Mouse (Mus musculus): ENCODE results near the gene Agap3.

The Agap3 gene

GRCm38 (mm10) chr5:24452030-24452690 lies at the start of gene Agap3:
TSS of gene Agap3 (plus strand) at chr5:24452177.
- DNase-seq = peak; percentile 52

GRCm38 (mm10) chr5:24404594-24405360 lies 47.2 kb upstream of the Agap3 start:
- DNase-seq = no peak

GRCm38 (mm10) chr5:24405389-24405876 lies 46.5 kb upstream of the Agap3 start:
- no peak for DNase-seq

- no peak for DNase-seq
Observed at GRCm38 (mm10) chr5:24408651-24409050, 43.3 kb upstream of the Agap3 start.

- DNase-seq = no peak
Observed at GRCm38 (mm10) chr5:24409466-24409865, 42.5 kb upstream of the Agap3 start.

- DNase-seq = no peak
Observed at GRCm38 (mm10) chr5:24412063-24412462, 39.9 kb upstream of the Agap3 start.

GRCm38 (mm10) chr5:24413042-24413693 lies 38.8 kb upstream of the Agap3 start, which contains the start of gene Asic3:
TSS of gene Asic3 (plus strand) at chr5:24413392.
- DNase-seq = no peak

GRCm38 (mm10) chr5:24413938-24414337 lies 38.0 kb upstream of the Agap3 start:
- DNase-seq = no peak

GRCm38 (mm10) chr5:24416222-24416736 lies 35.7 kb upstream of the Agap3 start:
- peak; percentile 60 for DNase-seq

- no peak for DNase-seq
Observed at GRCm38 (mm10) chr5:24417587-24417986, 34.4 kb upstream of the Agap3 start.

GRCm38 (mm10) chr5:24420381-24420780 lies 31.6 kb upstream of the Agap3 start:
- no peak for DNase-seq

- DNase-seq = peak; percentile 99
Observed at GRCm38 (mm10) chr5:24423129-24424003, 28.6 kb upstream of the Agap3 start, which contains the start of the genes Cdk5 and Slc4a2. TSS of gene Cdk5 (minus strand) at chr5:24423530. TSS of gene Slc4a2 (plus strand) at chr5:24423837.

- peak; percentile 49 for DNase-seq
Observed at GRCm38 (mm10) chr5:24424004-24424781, 27.8 kb upstream of the Agap3 start.

GRCm38 (mm10) chr5:24424861-24425411 lies 27.0 kb upstream of the Agap3 start:
- peak; percentile 79 for DNase-seq

GRCm38 (mm10) chr5:24425421-24426036 lies 26.4 kb upstream of the Agap3 start:
- no peak for DNase-seq

- no peak for DNase-seq
Observed at GRCm38 (mm10) chr5:24426037-24426432, 25.9 kb upstream of the Agap3 start.

GRCm38 (mm10) chr5:24426556-24427284 lies 25.3 kb upstream of the Agap3 start:
- DNase-seq = no peak

- no peak for DNase-seq
Observed at GRCm38 (mm10) chr5:24427285-24427633, 24.7 kb upstream of the Agap3 start.

GRCm38 (mm10) chr5:24427981-24428402 lies 24.0 kb upstream of the Agap3 start:
- no peak for DNase-seq

GRCm38 (mm10) chr5:24428596-24428995 lies 23.4 kb upstream of the Agap3 start:
- DNase-seq = no peak

Measured in right cerebral cortex, postnatal 25 days (tissue).